Mouse (Mus musculus) lung, postnatal 0 days (tissue): ENCODE results near the gene G430095P16Rik.

ENCODE experiments used
- CTCF ChIP-seq: IDR thresholded peaks from 2 replicates; pipeline ENCODE4 v1.5.1; 2016; ENCODE audit warnings: antibody characterized with exemption, mild to moderate bottlenecking
- EP300 ChIP-seq: IDR thresholded peaks from 2 replicates; pipeline ENCODE4 v1.6.1; 2016; ENCODE audit warnings: antibody characterized with exemption, mild to moderate bottlenecking, control low read depth

DNA sequence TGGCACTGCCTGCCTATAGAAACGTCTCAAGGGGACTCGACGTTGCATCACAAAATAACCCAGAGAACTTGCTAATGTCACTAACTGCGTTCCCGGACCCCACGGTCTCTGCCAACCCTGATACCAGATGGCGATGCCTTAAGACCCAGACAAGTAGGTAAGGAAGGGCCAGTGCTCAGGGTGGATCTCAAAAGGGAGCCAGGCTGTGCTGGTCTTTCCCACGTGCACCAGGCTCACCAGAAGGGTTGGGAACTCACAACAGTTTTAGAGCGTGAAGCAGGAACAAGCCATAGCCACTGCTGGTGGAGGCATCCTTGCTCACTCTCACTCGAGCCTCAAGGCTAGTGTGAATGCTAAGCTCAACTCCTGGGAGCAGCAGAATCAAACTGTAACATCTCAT is 44.4 kb downstream of the G430095P16Rik start:
- no peak for TF ChIP-seq CTCF
- TF ChIP-seq EP300, result no peak
